Mouse (Mus musculus) adrenal gland, adult 18-20 months (tissue): ENCODE results near the gene Tmub2. TPM values are rescaled to one million over a fixed set of nuclear protein-coding genes. Genes with fewer than 3 reads are reported as not detected.

Experiments used
- DNase-seq, 2 experiments: peaks; one replicate each; pipeline ENCODE4 v3.0.0; 2021 to 2022; ENCODE audit warnings: low spot score in 2 of 2
- total RNA-seq, 2 experiments: library from RNA; stranded (reverse); gene quantifications; 1 replicate in 1 of 2; 2 replicates in 1 of 2; pipeline ENCODE4 v1.2.3; 2021

The Tmub2 gene
- total RNA-seq, 2 experiments from 2014 or later, result 43.3 to 55.3 TPM

DNA sequence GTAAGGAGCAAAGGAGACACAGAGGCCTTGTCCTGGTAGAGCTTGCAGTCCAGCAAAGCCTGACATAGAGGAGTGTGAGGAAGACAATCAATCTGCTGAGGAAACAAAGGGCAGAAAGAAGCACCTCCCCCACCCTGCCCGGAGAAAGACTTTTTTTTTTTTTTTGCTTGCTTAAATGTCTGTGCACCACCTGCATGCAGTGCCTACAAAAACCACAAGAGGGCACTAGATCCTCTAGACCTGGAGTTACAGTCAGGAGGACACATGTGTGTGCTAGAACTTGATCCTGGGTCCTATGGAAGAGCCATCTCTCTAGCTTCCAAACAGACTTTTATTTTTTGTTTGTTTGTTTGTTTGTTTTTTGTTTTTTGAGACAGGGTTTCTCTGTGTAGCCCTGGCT lies 15.1 kb downstream of the Tmub2 start:
- no peak for DNase-seq

DNA sequence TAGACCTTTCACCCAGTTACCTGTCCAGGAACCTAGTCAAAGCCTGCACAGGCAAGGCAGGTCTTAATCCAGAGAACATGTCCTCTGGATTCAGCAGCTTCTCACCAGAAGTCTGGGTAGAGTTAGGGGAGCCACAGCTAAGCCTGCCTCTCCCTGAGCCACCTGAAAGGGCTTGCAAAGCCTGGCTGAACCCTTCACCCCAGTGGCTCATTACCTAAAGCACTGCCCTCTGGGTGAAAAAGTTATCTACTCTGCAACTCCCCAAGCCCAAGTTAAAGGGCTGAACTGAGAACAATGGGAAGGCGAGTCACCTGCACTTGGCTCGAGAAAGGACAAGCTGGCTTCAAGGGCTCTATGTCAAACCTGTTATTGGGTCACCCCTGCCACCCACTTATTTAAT lies 19.4 kb downstream of the Tmub2 start:
- no peak for DNase-seq

DNA sequence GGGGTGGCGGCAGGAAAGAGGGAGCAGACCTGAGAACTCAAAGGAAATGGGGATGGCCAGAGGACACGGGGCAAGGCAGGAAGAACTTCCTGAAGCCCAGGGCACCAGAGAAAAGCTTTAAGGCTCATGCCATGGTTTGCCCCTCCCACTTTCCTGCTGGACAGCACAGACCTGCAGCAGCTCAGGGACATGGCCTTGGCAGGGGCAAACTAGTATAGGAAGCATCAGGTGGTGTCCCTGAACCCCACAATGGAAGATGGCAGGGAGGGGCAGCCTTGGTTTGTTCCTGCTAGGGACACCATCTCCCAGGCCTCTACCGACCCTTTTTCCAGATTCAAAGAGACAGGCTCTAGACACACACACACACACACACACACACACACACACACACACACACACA lies 20.6 kb downstream of the Tmub2 start:
- DNase-seq, result no peak

DNA sequence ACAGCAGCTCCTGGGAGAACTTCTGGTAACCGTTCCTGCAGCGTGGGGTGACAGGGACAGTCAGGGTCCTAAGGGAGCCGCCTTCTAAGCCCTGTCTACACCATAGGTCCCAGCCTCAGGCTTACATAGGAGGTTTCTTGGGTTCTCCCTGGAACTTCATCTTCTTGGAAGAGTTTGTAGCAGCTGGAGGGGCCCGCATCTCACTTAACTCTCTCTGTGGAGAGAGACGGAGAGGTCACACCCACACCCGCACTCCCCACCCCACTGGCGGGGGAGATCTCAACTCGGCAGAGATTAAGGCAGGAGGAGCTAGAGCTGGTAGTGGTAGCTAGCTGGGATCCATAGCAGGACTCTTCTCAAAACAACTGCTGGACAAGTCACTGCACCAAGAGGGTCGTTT lies 23.4 kb downstream of the Tmub2 start:
- DNase-seq, result no peak

DNA sequence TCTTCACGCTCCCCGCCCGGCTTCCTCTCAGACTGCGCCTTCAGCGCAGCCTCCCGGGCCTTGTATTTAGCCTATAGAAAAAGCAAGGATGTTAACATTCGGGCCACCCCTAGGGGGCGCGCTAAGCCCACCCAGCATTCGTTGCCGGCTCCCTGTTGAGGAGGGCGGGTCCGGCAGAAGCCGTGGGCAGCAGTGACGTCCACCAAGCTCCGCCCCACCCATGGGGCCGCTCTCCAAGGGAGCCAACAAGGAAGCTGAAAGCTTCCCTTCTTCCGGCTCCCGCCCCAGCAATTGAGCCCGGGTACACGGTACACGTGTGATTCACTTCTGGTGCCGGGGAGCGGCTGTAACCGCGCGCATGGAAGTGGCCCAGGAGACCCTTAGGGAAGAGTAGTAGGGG lies 24.2 kb downstream of the Tmub2 start:
- DNase-seq, result peak; percentile 95 to 97

DNA sequence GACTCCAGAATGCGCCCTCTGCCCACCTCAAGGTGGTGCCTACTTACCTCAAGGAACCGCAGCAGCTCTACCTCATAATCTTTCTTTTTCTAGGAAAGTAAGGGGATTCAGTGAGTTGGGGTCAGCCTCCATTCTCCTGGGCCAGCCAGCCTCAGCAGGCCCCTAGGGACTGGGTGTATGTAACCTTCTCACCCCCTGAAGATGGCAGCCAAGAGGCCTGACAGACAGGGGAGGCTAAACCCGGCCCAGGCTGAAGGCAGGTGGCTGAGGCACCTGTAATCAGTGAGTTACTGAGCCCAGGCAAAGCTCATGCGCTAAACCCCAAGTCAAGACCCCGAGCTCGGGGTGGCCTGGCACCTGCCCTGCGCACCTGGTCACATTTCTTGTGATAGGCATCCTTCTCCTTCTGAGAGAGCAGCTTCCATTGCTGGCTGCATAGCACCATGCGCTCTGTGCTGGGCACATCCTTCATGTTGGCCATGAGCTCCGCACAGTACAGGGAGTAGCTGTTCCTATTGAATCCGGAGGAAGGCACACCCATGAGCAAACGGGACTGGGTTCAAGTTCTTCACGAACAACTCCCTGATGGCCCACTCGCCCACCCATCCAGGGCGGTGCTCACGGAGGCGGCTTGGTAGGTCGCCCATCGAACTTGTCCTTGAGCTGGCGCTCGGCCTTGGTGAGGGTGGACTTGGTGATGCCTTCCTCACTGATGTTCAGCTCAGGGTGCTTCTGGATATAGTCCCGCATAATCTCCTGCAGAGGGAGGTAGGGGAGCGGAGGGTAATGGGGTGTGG lies 25.3 kb downstream of the Tmub2 start:
- DNase-seq, result no peak

DNA sequence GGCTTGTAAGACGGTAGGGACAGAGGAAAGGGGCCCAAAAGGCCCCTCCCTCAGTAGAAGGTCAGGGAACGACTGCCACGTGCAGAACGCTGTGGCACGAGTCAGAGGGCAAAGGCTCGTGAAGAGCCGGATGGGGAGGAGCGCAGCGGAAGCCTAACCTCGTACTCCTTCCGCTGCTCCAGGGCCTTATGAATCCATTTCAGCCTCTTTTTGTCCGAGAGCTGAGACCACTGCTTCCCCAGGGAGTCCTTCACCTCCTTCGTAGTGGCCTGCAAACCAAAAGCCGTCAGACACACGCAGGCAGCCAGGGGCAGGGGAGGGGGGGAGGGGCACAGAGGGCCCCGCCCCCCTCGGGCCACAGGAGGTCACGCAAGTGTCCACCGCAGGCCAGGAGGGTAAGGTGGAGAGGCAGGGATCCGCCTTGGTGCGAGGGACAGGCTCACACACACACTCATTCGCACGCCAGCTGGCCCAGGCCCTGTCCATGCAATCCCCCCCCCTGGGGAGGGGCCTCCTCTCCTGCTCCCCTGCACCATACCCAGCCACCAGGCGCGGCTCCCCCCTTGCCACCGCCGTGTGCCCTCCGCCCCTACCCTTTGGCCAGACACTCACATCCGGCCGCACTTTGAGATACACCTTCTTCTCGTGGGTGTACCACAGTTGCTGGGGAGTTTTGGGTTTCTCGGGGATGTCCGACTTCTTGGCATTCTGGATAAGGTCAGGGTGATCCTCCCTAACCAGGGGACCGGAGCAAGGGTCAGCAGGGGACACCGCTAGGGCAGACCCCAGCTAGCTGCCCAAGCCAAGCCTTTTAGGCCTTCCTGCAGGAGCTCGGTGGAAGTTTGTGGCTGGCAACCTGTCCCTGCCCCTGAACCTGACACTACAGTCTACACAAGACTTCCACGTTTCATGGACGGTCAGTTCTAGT lies 26.3 kb downstream of the Tmub2 start:
- no peak for DNase-seq

DNA sequence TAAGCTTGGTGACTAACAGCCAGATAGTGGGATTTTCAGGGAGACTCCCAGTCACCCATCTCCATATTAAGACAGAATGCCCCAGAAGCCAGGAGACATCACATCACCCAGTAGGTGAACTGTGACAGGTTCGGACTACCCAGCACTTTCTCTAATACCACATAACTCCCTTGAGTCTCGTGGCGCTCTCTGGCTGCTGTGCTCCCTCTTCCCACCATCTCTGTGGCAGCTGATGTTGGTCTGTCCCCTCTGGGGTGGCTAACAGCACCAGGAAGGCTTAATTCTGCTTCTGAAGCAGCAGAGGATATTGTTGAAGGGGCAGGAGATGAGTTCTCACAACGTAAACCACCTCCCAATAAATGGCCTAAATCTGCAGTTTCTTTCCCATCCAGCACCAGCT lies 27.2 kb downstream of the Tmub2 start:
- no peak for DNase-seq

DNA sequence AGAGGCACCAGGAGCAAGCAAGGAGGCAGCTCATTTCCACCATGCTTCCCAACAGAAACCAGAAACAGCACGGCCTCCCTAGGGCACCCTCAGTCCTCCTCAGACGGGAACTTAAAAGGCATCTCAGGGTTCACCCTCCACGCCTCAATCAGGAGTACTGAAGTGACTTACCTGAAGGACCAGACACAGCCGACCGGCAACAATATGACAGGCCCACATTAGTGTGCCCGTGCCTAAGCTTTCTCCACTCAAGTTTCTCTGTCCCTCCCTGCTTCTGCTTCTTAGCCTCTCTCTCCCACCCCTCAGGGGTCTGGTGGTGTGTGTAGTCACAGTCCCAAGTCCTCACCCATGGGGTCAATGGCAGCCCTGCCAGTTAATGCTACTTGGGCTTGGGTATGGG lies 27.9 kb downstream of the Tmub2 start:
- no peak for DNase-seq

DNA sequence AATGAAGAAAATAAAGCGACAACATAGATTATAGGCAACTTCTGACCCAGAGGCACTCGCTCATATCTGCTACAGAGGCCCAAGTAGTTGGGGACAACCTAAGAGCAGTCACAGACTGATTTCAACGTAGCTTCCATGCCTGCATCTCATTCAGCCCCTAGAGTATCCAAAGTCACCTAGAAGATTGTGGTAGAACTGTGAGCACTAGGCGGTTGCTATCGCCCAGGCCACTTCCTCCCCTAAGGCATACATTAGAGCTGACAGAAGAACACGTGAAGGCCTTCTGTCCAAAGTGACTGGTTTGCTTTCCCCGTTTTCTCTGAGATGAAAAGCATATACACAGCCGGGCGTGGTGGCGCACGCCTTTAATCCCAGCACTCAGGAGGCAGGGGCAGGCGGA lies 29.6 kb downstream of the Tmub2 start:
- DNase-seq, result no peak

DNA sequence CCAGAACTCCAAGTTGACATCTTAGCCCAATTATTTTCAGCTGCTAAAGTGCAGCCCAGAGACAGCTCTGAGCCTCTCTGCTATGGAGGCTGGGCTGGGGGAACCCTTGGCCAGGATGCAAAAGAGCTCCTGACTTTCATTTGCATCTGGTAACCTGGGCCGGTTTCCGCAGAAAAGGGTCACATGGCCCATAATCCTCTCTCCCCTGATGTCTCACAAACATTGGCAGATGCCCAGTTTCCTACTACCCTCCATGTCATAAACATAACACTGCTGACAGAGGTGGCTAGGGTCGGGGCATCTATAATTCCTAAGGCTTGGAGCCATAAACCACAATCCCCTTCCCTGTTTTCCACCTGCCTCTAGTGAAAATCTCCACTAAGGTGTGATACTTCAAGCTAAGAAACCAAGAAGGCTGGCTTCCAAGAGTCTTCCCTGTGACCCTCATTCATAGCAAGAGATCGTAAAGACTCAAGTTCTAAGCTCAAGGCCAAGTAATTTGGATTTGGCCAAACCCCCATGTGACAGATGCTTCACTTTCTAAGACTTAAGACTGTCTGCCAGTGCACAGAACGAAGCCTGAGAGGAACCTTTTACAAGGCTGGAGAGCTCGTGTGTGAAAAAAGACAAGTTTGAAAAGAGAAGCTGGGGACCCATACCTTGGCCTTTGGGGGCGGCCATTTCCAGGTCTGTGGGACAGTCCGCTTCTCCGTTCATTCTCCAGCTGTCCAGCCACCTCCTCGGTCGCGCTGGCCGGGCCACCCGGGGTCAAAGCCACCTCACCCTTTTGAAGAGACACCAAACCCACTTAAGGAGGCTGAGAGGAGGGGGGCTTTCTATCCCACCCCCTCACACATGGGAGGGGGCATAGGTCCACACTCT lies 31.2 kb downstream of the Tmub2 start:
- DNase-seq, result no peak

DNA sequence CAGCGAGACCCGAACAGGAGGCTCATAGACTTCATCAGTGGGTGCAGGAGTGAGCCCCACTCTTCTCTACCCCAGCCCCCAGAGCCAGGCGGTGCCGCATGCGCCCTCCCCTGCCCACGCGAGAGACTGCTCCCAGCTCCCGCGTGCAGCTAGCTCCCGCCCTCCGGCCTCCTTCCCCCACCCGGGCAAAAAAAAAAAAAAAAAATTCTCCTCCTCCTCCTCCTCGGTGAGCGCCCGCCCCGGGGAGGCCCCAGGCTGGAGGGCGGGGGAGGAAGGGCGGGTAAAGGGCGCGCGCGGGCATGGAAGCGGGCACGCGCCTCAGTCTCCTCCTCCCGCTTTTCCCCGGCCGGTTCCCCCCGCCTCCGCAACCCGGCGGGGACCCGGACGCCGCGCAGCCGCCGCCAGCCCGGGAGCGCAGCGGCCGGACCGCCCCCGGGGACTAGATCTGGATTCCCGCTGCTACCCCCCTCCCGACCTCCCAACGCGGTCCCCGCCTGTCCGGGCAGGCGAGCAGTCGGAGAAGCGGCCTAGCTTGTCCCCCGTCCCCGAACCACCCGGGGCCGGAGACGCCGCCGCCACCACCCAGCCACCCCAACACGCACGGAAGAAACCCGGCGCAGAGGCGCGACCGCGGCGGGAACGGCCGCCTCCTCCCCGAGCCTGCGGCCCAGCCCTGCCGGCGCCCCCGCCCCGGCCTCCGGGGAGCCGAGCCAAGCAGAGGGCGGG lies 32.0 kb downstream of the Tmub2 start:
- peak; percentile 90 to 95 for DNase-seq

DNA sequence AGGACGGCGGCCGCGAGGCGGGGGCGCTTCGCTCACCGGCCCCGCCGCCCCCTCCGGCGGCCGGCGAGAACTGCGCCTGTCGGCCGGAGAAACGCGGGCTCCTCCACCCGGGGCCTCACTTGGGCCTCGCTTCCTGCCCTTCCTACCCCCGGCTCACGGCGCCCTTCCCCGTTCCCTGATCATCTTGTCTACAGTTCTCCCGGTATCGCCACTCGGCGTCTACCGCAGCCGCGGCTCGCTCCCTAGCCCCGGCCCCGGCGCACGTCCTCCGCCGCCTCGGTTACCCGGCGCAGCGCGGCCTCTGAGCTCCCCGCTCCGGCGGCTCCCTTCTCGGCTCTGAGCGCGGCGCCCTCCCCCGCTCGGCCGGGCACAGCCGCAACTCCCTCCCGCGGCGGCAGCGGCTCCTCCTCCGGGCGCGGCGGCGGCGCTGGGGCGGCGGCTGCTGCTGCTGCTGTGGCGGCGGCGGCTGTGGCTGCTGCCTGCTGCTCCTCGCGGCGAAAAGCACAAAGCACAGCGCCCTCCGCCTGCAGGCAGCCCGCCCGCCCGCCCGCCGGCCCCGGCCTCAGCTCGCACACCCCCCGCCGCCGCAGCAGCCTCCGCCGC lies 32.7 kb downstream of the Tmub2 start:
- DNase-seq, result peak; percentile 61 to 67

DNA sequence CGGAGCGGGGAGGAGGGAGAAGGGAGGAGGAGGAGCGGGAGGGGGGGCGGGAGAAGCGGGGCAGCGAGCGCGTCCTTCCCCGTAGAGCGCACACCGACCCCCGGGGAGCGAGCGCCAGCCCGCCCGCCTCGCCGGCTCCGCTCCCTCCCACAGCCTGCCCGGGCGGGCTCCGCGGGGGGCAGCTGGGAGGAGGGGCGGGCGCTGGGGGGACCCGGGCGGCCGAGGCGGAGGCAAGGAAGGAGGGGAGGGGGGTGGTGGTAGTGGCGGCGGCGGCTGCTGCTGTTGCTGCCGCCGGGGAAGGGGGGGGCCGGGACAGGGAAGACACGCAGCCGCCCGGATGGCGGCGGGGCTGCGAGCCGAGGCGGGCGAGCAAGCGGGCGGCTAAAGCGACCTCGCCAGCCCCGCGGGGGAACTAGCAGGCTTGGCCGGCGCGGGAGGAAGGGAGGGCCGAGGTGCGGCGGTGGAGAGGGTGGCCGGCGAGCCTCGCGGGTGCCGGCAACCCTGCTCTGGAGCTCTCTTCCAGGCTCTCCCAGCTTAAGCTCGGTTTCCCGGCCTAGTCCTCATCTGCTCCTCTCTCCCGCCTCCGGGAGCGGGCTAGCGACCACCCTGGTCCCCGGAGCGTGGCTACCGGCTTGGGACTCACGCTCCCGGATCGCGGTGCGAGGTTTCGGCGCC lies 33.3 kb downstream of the Tmub2 start:
- peak; percentile 71 for DNase-seq

DNA sequence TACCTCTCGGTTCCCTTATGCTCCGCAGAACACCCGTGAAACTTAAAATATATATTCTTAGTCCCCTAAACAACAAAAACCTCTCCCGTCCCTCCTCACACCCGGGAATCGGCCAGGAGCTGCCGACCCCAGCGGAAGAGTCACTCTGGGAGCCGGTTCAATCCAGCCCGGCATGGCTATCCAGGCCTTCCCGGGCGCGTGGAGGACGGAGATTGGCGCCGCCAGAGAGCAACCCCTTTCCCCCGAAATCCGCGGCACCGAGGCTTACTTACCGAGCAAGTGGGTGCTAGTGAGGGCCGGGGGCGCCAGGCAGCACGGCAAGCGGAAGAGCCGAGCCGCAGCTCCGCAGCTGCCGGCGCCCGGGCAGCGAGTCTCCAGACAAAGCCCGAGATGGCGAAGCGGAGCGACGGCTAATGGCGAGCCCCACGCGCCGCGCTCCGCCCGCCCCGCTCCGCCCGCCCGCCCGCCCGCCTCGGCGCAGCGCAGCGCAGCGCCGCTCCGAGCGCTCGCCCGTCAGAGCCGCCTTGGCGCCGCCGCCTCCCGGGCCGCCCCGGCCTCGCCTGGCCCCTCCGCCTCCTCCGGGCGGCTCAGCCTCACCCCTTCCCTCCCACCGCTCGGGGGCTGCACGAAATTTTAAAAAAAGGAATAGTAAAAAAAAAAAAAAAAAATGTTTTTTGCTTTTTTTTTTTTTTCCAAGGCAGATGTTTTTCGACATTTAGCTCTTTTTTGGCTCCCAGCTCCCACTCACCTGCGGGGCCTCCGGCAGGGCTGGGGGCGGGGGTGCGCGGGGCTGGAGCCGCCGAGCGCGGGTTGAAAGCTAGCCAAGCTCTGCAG lies 34.1 kb downstream of the Tmub2 start:
- peak; percentile 62 to 69 for DNase-seq

DNA sequence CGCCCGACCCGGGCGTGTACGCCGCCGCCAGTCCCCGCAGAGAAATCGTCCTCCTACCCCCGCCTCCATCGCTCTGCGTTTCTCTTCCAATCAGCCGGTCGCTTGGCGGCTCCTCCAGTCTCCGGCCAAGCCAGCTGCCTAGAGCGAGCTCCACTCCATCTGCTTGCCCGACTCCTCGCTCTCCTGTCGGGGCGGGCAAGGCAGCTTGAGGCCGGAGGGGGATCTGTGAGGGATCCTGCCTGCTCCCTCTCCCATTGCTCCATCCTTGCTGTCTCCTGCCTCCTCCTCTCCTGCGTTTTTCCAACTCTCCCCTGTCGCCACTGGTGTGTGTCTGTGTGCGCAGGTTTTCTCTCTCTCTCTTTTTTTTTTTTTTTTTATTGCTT lies 34.7 kb downstream of the Tmub2 start, which contains the start of gene Ubtf:
Gene Ubtf (minus strand): TSS at position 333 of the 383 bp plus-strand sequence.
- peak; percentile 71 to 75 for DNase-seq

DNA sequence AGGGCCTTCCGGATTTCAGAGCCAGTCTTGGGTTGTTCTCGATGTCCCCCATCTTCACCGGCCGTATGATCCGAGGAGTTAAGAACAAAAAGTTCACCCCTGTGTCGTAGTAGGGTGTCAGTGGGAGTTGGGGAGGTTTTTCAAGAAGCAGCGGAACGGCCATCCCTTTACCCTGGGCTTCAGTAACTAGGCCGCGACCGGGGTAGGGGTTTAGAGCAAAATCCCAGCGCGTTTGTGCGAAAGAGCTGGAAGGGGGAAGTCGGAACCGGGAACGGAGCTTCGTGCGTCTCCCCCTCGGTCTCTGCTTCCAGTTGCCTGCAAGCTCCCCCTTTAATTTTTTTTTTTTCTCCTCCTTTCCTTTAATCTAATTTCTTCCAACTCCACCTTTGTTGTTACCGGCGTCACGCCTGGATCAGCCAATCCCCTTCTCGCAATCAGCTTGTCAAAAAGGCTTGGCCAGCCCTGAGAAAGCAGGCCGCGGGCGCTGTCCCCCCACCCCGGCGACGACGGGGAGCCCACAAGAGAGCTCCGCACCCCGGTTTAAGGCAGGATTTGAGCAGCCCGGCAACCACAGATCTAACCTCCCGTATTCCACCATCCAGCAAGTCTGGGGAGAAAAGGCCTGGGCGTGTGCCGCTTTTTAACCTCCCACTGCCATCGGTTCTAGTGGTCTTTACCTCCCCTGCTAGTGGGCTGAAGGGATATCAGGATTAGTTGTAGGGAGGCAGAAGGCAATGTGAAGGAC lies 35.4 kb downstream of the Tmub2 start:
- DNase-seq, result peak; percentile 80 to 82

DNA sequence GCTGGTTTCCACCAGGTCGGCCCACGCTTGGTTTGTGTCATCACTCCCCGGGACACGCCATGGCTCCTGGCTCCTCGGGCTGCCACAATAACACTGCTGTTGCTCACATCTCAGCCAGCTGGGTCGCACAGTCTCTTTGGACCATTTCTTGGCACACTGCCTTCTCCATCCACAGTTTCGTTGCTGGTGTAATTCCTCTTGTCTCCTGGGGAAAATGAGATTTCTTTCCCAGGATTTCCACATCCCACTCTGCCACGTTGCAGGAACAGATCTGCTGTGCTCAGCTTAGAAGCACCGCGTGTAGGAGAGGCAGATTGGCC lies 35.9 kb downstream of the Tmub2 start:
- DNase-seq, result peak; percentile 64 to 67
